Mouse (Mus musculus) heart, embryonic 11.5 days (tissue): ENCODE measurements around the gene Cyth1. TPM values are rescaled to one million over a fixed set of nuclear protein-coding genes. Genes with fewer than 3 reads are reported as not detected.

Source experiments
- ATAC-seq: fragments of 200-750 bp; cut with Nextera tagmentation; replicated peaks from 2 replicates; pipeline ENCODE4 v1.8.0; 2017; ENCODE audit warnings: moderate library complexity; ENCODE audit not compliant: insufficient number of reproducible peaks, low FRiP score, low TSS enrichment
- H3K27ac ChIP-seq: fragments of 300-500 bp; sonication (generic); 2 replicates; pipeline ENCODE4 v1.5.1; 2014; ENCODE audit warnings: mild to moderate bottlenecking, low read depth, low read length
- H3K27me3 ChIP-seq: fragments of 300-500 bp; sonication (generic); 2 replicates; pipeline ENCODE4 v1.6.1; 2014; ENCODE audit warnings: mild to moderate bottlenecking, low read length, mixed read lengths; ENCODE audit not compliant: control insufficient read depth, insufficient read depth
- H3K36me3 ChIP-seq: fragments of 300-500 bp; sonication (generic); 2 replicates; pipeline ENCODE4 v1.6.1; 2014; ENCODE audit warnings: mild to moderate bottlenecking, low read length, moderate library complexity, mixed read lengths; ENCODE audit not compliant: control insufficient read depth, insufficient read depth
- H3K4me1 ChIP-seq: fragments of 300-500 bp; sonication (generic); 2 replicates; pipeline ENCODE4 v1.6.1; 2014; ENCODE audit warnings: low read length; ENCODE audit not compliant: control insufficient read depth, insufficient read depth
- H3K4me2 ChIP-seq: fragments of 300-500 bp; sonication (generic); 2 replicates; pipeline ENCODE4 v1.6.1; 2014; ENCODE audit warnings: mild to moderate bottlenecking, moderate library complexity
- H3K4me3 ChIP-seq: fragments of 300-500 bp; sonication (generic); 2 replicates; pipeline ENCODE4 v1.5.1; 2014; ENCODE audit warnings: low read depth, low read length
- H3K9ac ChIP-seq: fragments of 300-500 bp; sonication (generic); 2 replicates; pipeline ENCODE4 v1.6.1; 2014; ENCODE audit warnings: mild to moderate bottlenecking, low read depth, low read length, moderate library complexity
- H3K9me3 ChIP-seq: fragments of 300-500 bp; sonication (generic); replicated peaks from 2 replicates; pipeline ENCODE4 v1.6.1; 2016; ENCODE audit warnings: low read length; ENCODE audit not compliant: control insufficient read depth
- WGBS: fragments of 180-500 bp; shearing (Covaris S2); extraction: QIAGEN DNeasy Blood & Tissue Kit; methylation state at CpG from one replicate; pipeline ENCODE4 v1.1.7; 2014; ENCODE audit not compliant: insufficient replicate concordance; 5-methylcytosine and 5-hydroxymethylcytosine counted together
- polyA plus RNA-seq: library from polyadenylated mRNA; unstranded; fragments of >200 nt; fragmentation: Nextera tagmentation; extraction: Ambion mirVana; gene quantifications from 2 replicates; pipeline ENCODE4 v1.2.1, GENCODE M21; 2014

Gene Cyth1
- polyA plus RNA-seq, 1 experiment from 2014 or later = 10.6 TPM

DNA sequence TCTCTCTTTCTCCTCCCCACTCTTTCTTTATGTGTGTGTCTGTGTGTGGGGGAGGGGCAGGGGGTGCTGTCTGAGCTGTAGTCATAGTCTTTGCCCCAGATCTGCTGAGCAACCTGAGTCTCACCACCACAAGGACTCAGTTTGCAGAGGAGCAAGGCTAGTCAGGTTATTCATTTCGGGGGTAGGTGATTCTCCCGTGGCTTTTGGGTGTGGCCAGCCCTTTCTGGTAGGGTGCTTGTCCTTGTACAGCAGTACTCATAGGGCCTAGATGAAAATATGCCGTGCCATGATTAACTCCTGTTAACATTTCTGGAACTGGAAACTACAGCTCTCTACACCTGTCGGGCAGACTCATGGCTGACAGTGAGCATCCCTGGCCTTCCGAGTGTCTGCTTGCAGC, 81.8 kb downstream of the Cyth1 start:
- Histone ChIP-seq H3K27me3 (no peaks in the 10 kb centered on the region), H3K9me3 (no peaks in the 10 kb centered on the region), H3K9ac (no peak overlapping the region), H3K4me3 (no peak overlapping the region), H3K4me2 (no peak overlapping the region), H3K36me3 (peaks cover 13% of the 10 kb centered on the region), H3K27ac (peak overlapping the region; percentile 50; the same call in 1 of the 2 replicates), H3K4me1 (peaks cover 20% of the 10 kb centered on the region)
- 79% methylated on average over 5 of the region's 5 CpGs for WGBS
- no peak for ATAC-seq

GRCm38 (mm10) chr11:118165681-118166080, 82.7 kb downstream of the Cyth1 start:
- H3K4me1 ChIP-seq = peaks cover 29% of the 10 kb centered on the region
- H3K9me3 ChIP-seq = no peaks in the 10 kb centered on the region
- H3K9ac ChIP-seq = no peak overlapping the region

GRCm38 (mm10) chr11:118164566-118164965, 83.8 kb downstream of the Cyth1 start:
- Histone ChIP-seq H3K27me3 (no peaks in the 10 kb centered on the region), H3K9me3 (no peaks in the 10 kb centered on the region), H3K27ac (no peak overlapping the region), H3K9ac (0 out of 2 replicates have a peak overlapping the region, but pooled peaks have one; percentile 24), H3K4me2 (no peak overlapping the region), H3K36me3 (peaks cover 13% of the 10 kb centered on the region), H3K4me3 (no peak overlapping the region), H3K4me1 (peaks cover 32% of the 10 kb centered on the region)
- WGBS = 66% methylated on average over 8 of the region's 8 CpGs
- 0 out of 2 replicates have a peak, but pooled peaks have one; percentile 15 for ATAC-seq

More at GRCm38 (mm10) chr11:118165681-118166080, 82.7 kb downstream of the Cyth1 start:
- H3K27me3 ChIP-seq = no peaks in the 10 kb centered on the region
- peak overlapping the region; percentile 50; the same call in 1 of the 2 replicates for H3K27ac ChIP-seq
- no peak for ATAC-seq
- no peak overlapping the region for H3K4me2 ChIP-seq
- no peak overlapping the region for H3K4me3 ChIP-seq
- peaks cover 13% of the 10 kb centered on the region for H3K36me3 ChIP-seq
- 38% methylated on average over 11 of the region's 11 CpGs for WGBS

DNA sequence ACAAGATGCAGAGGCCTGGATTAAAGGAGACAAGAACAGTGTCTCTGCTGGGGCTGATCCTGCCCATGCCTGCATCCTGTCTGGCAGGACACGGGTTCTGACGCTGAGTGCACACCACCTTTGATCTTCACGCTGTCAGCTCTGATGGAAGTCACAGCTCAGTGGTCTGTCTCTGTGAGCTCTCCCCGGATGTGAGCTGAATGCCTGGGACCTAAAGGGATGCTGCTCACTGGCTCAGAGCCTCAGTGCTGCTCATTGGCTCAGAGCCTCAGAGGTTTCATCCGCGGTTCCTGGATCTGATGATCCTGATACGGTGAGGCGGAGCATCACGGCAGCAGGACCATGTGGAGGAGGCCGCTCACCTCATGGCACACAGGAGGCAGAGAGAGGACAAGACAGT, 86.1 kb downstream of the Cyth1 start:
- no peak for ATAC-seq
- H3K4me2 ChIP-seq = no peak overlapping the region
- peaks cover 9% of the 10 kb centered on the region for H3K36me3 ChIP-seq
- no peak overlapping the region for H3K9ac ChIP-seq
- H3K4me3 ChIP-seq = no peak overlapping the region
- H3K27me3 ChIP-seq = no peaks in the 10 kb centered on the region
- WGBS = 54% methylated on average over 10 of the region's 10 CpGs
- H3K27ac ChIP-seq = peak overlapping the region; percentile 29; the same call in 1 of the 2 replicates
- H3K4me1 ChIP-seq = peaks cover 32% of the 10 kb centered on the region
- no peaks in the 10 kb centered on the region for H3K9me3 ChIP-seq

GRCm38 (mm10) chr11:118161240-118161639, 87.2 kb downstream of the Cyth1 start:
- Histone ChIP-seq H3K4me1 (peaks cover 26% of the 10 kb centered on the region), H3K27me3 (no peaks in the 10 kb centered on the region), H3K36me3 (peaks cover 9% of the 10 kb centered on the region), H3K4me3 (no peak overlapping the region), H3K9me3 (no peaks in the 10 kb centered on the region), H3K4me2 (no peak overlapping the region), H3K9ac (0 out of 2 replicates have a peak overlapping the region, but pooled peaks have one; percentile 6), H3K27ac (peak overlapping the region; percentile 50)
- 0 out of 2 replicates have a peak, but pooled peaks have one; percentile 24 for ATAC-seq
- 53% methylated on average over 6 of the region's 6 CpGs for WGBS

DNA sequence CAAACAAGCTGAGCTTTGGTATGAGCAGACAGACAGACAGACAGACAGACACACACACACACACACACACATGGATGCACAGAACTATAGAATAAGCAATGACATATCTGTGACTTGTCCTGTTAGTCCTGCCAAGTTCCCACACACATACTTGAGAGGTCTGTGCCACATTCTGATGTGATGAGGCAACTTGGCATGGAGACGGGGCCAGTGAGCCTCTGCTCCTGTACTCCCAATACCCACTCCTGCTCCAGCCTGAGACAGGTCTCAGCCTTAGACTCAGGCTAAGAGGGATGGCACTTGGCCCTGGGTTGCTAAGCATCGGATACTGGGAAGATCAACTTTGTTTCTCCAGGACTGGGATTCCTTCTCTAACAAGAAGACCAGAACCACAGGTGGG, 87.6 kb downstream of the Cyth1 start:
- Histone ChIP-seq H3K36me3 (peaks cover 9% of the 10 kb centered on the region), H3K9me3 (no peaks in the 10 kb centered on the region), H3K4me3 (no peak overlapping the region), H3K27me3 (no peaks in the 10 kb centered on the region), H3K4me1 (peaks cover 22% of the 10 kb centered on the region), H3K9ac (peak overlapping the region; percentile 6; the same call in 1 of the 2 replicates), H3K27ac (peak overlapping the region; percentile 50), H3K4me2 (no peak overlapping the region)
- 62% methylated on average over 2 of the region's 2 CpGs for WGBS
- no peak for ATAC-seq

- 70% methylated on average over 4 of the region's 4 CpGs for WGBS
- no peak overlapping the region for H3K27ac ChIP-seq
- no peak overlapping the region for H3K4me3 ChIP-seq
- no peak overlapping the region for H3K4me2 ChIP-seq
- H3K9me3 ChIP-seq = no peaks in the 10 kb centered on the region
- ATAC-seq = no peak
- H3K4me1 ChIP-seq = peaks cover 19% of the 10 kb centered on the region
- H3K27me3 ChIP-seq = no peaks in the 10 kb centered on the region
- peaks cover 3% of the 10 kb centered on the region; the same call in 1 of the 2 replicates for H3K36me3 ChIP-seq
- no peak overlapping the region for H3K9ac ChIP-seq
Observed at GRCm38 (mm10) chr11:118158753-118159152, 89.6 kb downstream of the Cyth1 start.

- WGBS = 73% methylated on average over 8 of the region's 8 CpGs
- H3K36me3 ChIP-seq = no peaks in the 10 kb centered on the region; the same call in 1 of the 2 replicates
- no peak overlapping the region for H3K4me2 ChIP-seq
- H3K27ac ChIP-seq = no peak overlapping the region
- H3K4me1 ChIP-seq = peaks cover 14% of the 10 kb centered on the region
- H3K4me3 ChIP-seq = no peak overlapping the region
- H3K27me3 ChIP-seq = no peaks in the 10 kb centered on the region
- H3K9me3 ChIP-seq = no peaks in the 10 kb centered on the region
- ATAC-seq = no peak
- no peak overlapping the region for H3K9ac ChIP-seq
Observed at GRCm38 (mm10) chr11:118156480-118157060, 91.8 kb downstream of the Cyth1 start.

DNA sequence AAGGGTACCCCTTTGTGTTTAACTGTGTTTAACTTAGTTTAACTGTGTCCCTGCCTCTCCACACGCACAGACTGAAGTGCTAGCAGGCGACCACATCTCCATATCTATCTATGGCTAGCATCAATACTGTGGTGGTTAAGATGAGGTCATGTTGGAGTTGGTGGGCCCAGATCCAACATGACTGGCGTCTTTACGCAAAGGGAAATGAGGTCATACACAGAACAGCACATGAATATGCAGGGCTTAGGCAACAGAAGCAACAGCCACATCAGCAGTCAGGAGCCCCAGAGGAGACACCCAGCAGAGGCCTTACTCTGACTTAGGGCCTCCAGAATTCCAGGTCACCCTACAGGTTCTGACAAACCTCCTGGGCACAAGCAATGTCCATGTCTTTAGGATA, 95.4 kb downstream of the Cyth1 start:
- Histone ChIP-seq H3K36me3 (no peaks in the 10 kb centered on the region; the same call in 1 of the 2 replicates), H3K9me3 (no peaks in the 10 kb centered on the region), H3K4me2 (no peak overlapping the region), H3K4me1 (peaks cover 20% of the 10 kb centered on the region), H3K9ac (no peak overlapping the region), H3K4me3 (no peak overlapping the region), H3K27ac (no peak overlapping the region), H3K27me3 (no peaks in the 10 kb centered on the region)
- ATAC-seq = no peak
- 77% methylated on average over 4 of the region's 4 CpGs for WGBS
